Mouse (Mus musculus) myocyte (in vitro differentiated cells): ENCODE results near the gene Mrpl37.

Experiments
- E2F4 ChIP-seq: IDR thresholded peaks from one replicate; pipeline ENCODE4 v1.6.1; 2011; ENCODE audit warnings: mild to moderate bottlenecking, control low read depth, moderate library complexity; ENCODE audit not compliant: insufficient read depth
- MAX ChIP-seq: IDR thresholded peaks from one replicate; pipeline ENCODE4 v1.6.1; 2011; ENCODE audit warnings: low read depth, mild to moderate bottlenecking, control low read depth
- MYOD1 ChIP-seq, 3 experiments: IDR thresholded peaks; one replicate each; pipeline ENCODE4 v1.6.1; 2011; ENCODE audit warnings: control low read depth in 2 of 3, low read depth in 2 of 3, mild to moderate bottlenecking in 2 of 3, moderate library complexity in 1 of 3; ENCODE audit not compliant: insufficient read length in 2 of 3, control insufficient read depth in 1 of 3
- POLR2A ChIP-seq: IDR thresholded peaks from one replicate; pipeline ENCODE4 v1.6.1; 2011; ENCODE audit warnings: low read depth, mild to moderate bottlenecking, control low read depth, moderate library complexity; ENCODE audit not compliant: insufficient read length
- TCF12 ChIP-seq: IDR thresholded peaks from one replicate; pipeline ENCODE4 v1.6.1; 2011; ENCODE audit warnings: mild to moderate bottlenecking, control low read depth; ENCODE audit not compliant: poor library complexity, insufficient read depth, severe bottlenecking

GRCm38 (mm10) chr4:107007359-107007758 is 59.3 kb downstream of the Mrpl37 start:
- TF ChIP-seq E2F4 = no peak
- TF ChIP-seq POLR2A = no peak
- TF ChIP-seq MYOD1 (IDR thresholded peaks at IDR 0.05; ENCODE audit: control insufficient read depth in 1 of 3, insufficient read length in 2 of 3, low read depth in 2 of 3) = no peak
- TF ChIP-seq TCF12 = no peak
- no peak for TF ChIP-seq MAX
